Mouse (Mus musculus) CH12.LX (cell line): ENCODE data around the gene Rtca. TPM values are rescaled to one million over a fixed set of nuclear protein-coding genes. Genes with fewer than 3 reads are reported as not detected.

Experiments
- DNase-seq: peaks from one replicate; pipeline ENCODE4 v3.0.0-alpha.2; 2013; ENCODE audit errors: extremely low read depth
- H3K27ac ChIP-seq: 2 replicates; pipeline ENCODE4 v1.5.1; 2012; ENCODE audit warnings: low read depth, mild to moderate bottlenecking, control low read depth, moderate library complexity; ENCODE audit not compliant: insufficient read depth
- H3K27me3 ChIP-seq: replicated peaks from 2 replicates; pipeline ENCODE3; 2012; ENCODE audit warnings: inconsistent platforms
- H3K36me3 ChIP-seq, 2 experiments: replicated peaks in 1 of 2; 2 replicates each; pipeline versions ENCODE3 to v1.6.1; 2012; ENCODE audit warnings: inconsistent platforms in 1 of 2, low read length in 1 of 2, mild to moderate bottlenecking in 1 of 2, mixed read lengths in 1 of 2, moderate library complexity in 1 of 2; ENCODE audit not compliant: control insufficient read depth in 1 of 2, insufficient read depth in 1 of 2
- H3K4me1 ChIP-seq, 2 experiments: 2 replicates each; pipeline ENCODE4 v1.6.1; 2012; ENCODE audit warnings: inconsistent platforms in 1 of 2, moderate library complexity in 1 of 2; ENCODE audit not compliant: insufficient read depth in 2 of 2, control insufficient read depth in 1 of 2
- H3K4me2 ChIP-seq: 2 replicates; pipeline ENCODE4 v1.6.1; 2012; ENCODE audit warnings: low read depth, mild to moderate bottlenecking, control low read depth; ENCODE audit not compliant: poor library complexity, insufficient read depth, severe bottlenecking
- H3K4me3 ChIP-seq, 3 experiments: fragments of 150-350 bp in 1 of 3; sonication (generic) in 1 of 3; replicated peaks in 1 of 3; 2 replicates each; pipeline versions ENCODE3 to v1.5.1; 2011 to 2012; ENCODE audit warnings: low read depth in 2 of 3, low read length in 2 of 3, mild to moderate bottlenecking in 2 of 3, moderate library complexity in 2 of 3, control low read depth in 1 of 3, improper control_type of control experiment in 1 of 3, inconsistent platforms in 1 of 3, mixed read lengths in 1 of 3; ENCODE audit not compliant: poor library complexity in 1 of 3
- H3K79me2 ChIP-seq: replicated peaks from 2 replicates; pipeline ENCODE4 v1.6.1; 2012; ENCODE audit warnings: mild to moderate bottlenecking, moderate library complexity; ENCODE audit not compliant: control insufficient read depth, poor library complexity, insufficient read depth, severe bottlenecking; ENCODE audit errors: extremely low read depth
- H3K9ac ChIP-seq: 2 replicates; pipeline ENCODE4 v1.6.1; 2012; ENCODE audit warnings: low read depth, mild to moderate bottlenecking, control low read depth, moderate library complexity; ENCODE audit not compliant: insufficient read depth
- H3K9me3 ChIP-seq: replicated peaks from 2 replicates; pipeline ENCODE3; 2012; ENCODE audit warnings: low read length, inconsistent platforms, mixed read lengths
- E2F4 ChIP-seq: IDR thresholded peaks from 2 replicates; pipeline ENCODE4 v1.6.1; 2011; ENCODE audit warnings: low read depth, low read length, improper control_type of control experiment; ENCODE audit not compliant: insufficient replicate concordance
- IRF4 ChIP-seq: IDR thresholded peaks from 2 replicates; pipeline ENCODE4 v1.6.1; 2014; ENCODE audit warnings: low read depth, mild to moderate bottlenecking, inconsistent platforms, low read length, improper control_type of control experiment
- KAT2A ChIP-seq: IDR thresholded peaks from 2 replicates; pipeline ENCODE4 v1.6.1; 2012; ENCODE audit warnings: low read length, improper control_type of control experiment, inconsistent platforms; ENCODE audit not compliant: insufficient replicate concordance
- MAFK ChIP-seq: IDR thresholded peaks from 2 replicates; pipeline ENCODE4 v1.6.1; 2011; ENCODE audit warnings: low read length, improper control_type of control experiment; ENCODE audit not compliant: insufficient replicate concordance
- MAZ ChIP-seq: IDR thresholded peaks from 2 replicates; pipeline ENCODE4 v1.6.1; 2012; ENCODE audit warnings: low read depth, mild to moderate bottlenecking, inconsistent platforms, low read length, improper control_type of control experiment, moderate library complexity
- MXI1 ChIP-seq: IDR thresholded peaks from 2 replicates; pipeline ENCODE4 v1.6.1; 2011; ENCODE audit warnings: mild to moderate bottlenecking, low read depth, low read length, improper control_type of control experiment
- MYC ChIP-seq: IDR thresholded peaks from 2 replicates; pipeline ENCODE4 v1.6.1; 2011; ENCODE audit warnings: low read depth, mild to moderate bottlenecking, improper control_type of control experiment, low read length
- NELFE ChIP-seq: IDR thresholded peaks from 2 replicates; pipeline ENCODE4 v1.6.1; 2011; ENCODE audit warnings: low read depth, low read length, improper control_type of control experiment
- NRF1 ChIP-seq: IDR thresholded peaks from 2 replicates; pipeline ENCODE4 v1.6.1; 2014; ENCODE audit warnings: low read depth, mild to moderate bottlenecking, inconsistent platforms, low read length, improper control_type of control experiment, moderate library complexity
- POLR2A ChIP-seq: IDR thresholded peaks from 2 replicates; pipeline ENCODE4 v1.6.1; 2011; ENCODE audit warnings: low read depth, mild to moderate bottlenecking, improper control_type of control experiment, low read length
- RCOR1 ChIP-seq: conservative IDR thresholded peaks from 2 replicates; pipeline ENCODE4 v1.6.1; 2012; ENCODE audit warnings: low read depth, mild to moderate bottlenecking, inconsistent platforms, low read length, improper control_type of control experiment
- SMC3 ChIP-seq: IDR thresholded peaks from 2 replicates; pipeline ENCODE4 v1.6.1; 2011; ENCODE audit warnings: low read depth, low read length, improper control_type of control experiment
- USF1 ChIP-seq: IDR thresholded peaks from 2 replicates; pipeline ENCODE4 v1.6.1; 2014; ENCODE audit warnings: low read depth, mild to moderate bottlenecking, inconsistent platforms, low read length, improper control_type of control experiment
- USF2 ChIP-seq: conservative IDR thresholded peaks from 2 replicates; pipeline ENCODE4 v1.6.1; 2011; ENCODE audit warnings: low read depth, low read length, improper control_type of control experiment
- ZC3H11A ChIP-seq: IDR thresholded peaks from 2 replicates; pipeline ENCODE4 v1.6.1; 2012; ENCODE audit warnings: low read depth, mild to moderate bottlenecking, inconsistent platforms, low read length, improper control_type of control experiment
- dilution Hi-C: fragments of 300-500 bp; cut with MboI; formaldehyde crosslinking; loops from 2 replicates; pipeline ENCODE4 v1.14.3; 2020; ENCODE audit warnings: low sequenced_read_pairs; ENCODE audit not compliant: extremely low pct_unique_long_range_greater_than_20kb, extremely low pct_ligation_motif_present
- in situ Hi-C: fragments of 300-500 bp; cut with MboI; formaldehyde crosslinking; loops from 3 replicates; pipeline ENCODE4 v1.14.3; 2019; ENCODE audit warnings: low sequenced_read_pairs, low pct_ligation_motif_present, low pct_unique_long_range_greater_than_20kb, mixed read lengths
- polyA plus RNA-seq: library from polyadenylated mRNA; unstranded; fragments of >175 nt; gene quantifications from 2 replicates; pipeline ENCODE4 v1.2.1, GENCODE M21; 2012; ENCODE audit warnings: low read depth; ENCODE audit not compliant: insufficient read length
- total RNA-seq, 2 experiments: library from RNA; depleted of rRNA; stranded (reverse); fragments of 300-350 nt in 1 of 2; fragments of >200 nt in 1 of 2; gene quantifications; 2 replicates each; pipeline ENCODE4 v1.2.3; 2012 to 2014

The Rtca gene
- total and polyA plus RNA-seq, 3 experiments = 57.8 to 80.1 (median 75.5) TPM

GRCm38 (mm10) chr3:116537200-116537573 lies 29.2 kb upstream of the Rtca start:
- DNase-seq = no peak
- H3K4me1 ChIP-seq = peaks cover 0 to 10% of the 10 kb centered on the region in 2 experiments; a peak in 2 of 4 replicates
- in situ Hi-C loops (no loop called here), dilution Hi-C loops (no loop called here)
- H3K4me2 ChIP-seq = no peak overlapping the region
- H3K4me3 ChIP-seq = no peak overlapping the region
- H3K27me3 ChIP-seq = no peaks in the 10 kb centered on the region
- no peaks in the 10 kb centered on the region for H3K9me3 ChIP-seq
- no peak overlapping the region for H3K9ac ChIP-seq
- no peak overlapping the region for H3K27ac ChIP-seq
- TF ChIP-seq MAFK (no peak), E2F4 (no peak), RCOR1 (no peak), IRF4 (no peak), MYC (no peak), USF1 (no peak), NELFE (no peak), POLR2A (no peak), MAZ (no peak), MXI1 (no peak)
- H3K79me2 ChIP-seq = no peaks in the 10 kb centered on the region
- peaks cover 64 to 86% of the 10 kb centered on the region in 2 experiments for H3K36me3 ChIP-seq

DNA sequence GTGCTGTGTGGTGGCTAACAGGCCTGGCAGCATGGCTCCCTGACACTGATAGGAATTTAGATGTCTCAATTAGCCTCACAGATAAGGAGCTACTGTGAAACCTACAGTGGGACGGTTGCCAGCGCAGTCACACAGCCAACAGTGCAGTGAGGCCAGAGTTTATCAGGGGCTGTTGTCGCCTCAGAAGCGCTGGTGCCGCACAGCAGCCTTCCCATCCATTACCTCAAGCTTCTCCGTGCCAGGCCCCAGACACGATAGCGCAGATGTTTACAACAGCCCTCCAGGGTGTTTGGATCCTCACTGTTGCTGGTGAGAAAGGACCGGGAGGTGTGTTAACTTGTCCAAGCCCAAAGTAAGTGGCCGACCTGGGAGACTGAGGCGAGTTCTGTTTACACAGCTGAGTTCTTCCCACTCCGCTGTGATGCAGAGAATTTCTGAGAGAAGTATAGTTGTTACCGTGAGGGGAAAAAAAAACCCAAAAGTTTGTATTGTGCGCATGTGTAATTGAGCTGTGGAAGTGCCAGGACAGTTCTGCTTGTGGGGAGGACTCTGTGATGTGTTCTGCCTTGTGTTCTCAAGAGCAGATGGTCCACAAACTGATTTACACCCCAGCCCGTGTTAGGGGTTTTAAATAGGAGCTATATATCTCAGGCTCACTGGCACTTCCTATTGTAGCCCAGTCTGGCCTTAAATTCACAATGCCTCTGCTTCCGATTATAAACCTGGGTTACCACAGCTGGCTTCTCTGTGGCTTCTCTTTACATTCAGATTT lies 28.6 kb upstream of the Rtca start:
- H3K4me3 ChIP-seq = no peak overlapping the region
- no peak for DNase-seq
- TF ChIP-seq ZC3H11A (no peak), KAT2A (no peak)
- dilution Hi-C loops (no loop called here), in situ Hi-C loops (no loop called here)
- H3K9me3 ChIP-seq = no peaks in the 10 kb centered on the region
- no peaks in the 10 kb centered on the region for H3K27me3 ChIP-seq
- peaks cover 60 to 85% of the 10 kb centered on the region in 2 experiments for H3K36me3 ChIP-seq
- H3K4me2 ChIP-seq = no peak overlapping the region
- H3K27ac ChIP-seq = no peak overlapping the region
- no peaks in the 10 kb centered on the region for H3K79me2 ChIP-seq
- no peak overlapping the region for H3K9ac ChIP-seq
- peaks cover 0 to 4% of the 10 kb centered on the region in 2 experiments; a peak in 1 of 4 replicates for H3K4me1 ChIP-seq

DNA sequence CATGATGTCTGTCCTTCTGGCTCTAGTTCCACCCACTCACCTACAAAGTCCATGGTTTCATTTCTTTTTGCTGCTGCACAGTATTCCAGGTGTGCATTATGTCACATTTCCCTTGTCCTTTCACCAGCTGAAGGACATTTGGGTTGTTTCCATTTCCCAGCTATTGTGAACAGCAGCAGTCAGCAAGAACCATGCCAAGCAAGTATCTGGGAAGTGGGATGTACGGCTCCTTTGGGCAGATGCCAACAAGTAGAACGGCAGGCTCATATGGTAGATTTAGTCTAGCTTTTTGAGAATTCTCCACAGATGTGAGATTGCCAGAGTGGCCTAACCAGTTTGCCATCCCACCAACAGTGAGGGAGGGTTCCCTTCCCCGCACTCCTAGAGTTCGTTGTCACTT lies 22.8 kb upstream of the Rtca start:
- in situ Hi-C loops = no loop called here
- TF ChIP-seq NRF1 = no peak
- no peak for TF ChIP-seq RCOR1
- TF ChIP-seq SMC3 = no peak
- no peak for TF ChIP-seq MXI1
- TF ChIP-seq USF2 = no peak
- TF ChIP-seq, all 38 proteins: peak for 0
- H3K9me3 ChIP-seq = no peaks in the 10 kb centered on the region
- no peak overlapping the region for H3K4me2 ChIP-seq
- dilution Hi-C loops = no loop called here
- no peak overlapping the region for H3K4me3 ChIP-seq
- H3K27ac ChIP-seq = no peak overlapping the region
- H3K4me1 ChIP-seq = no peaks in the 10 kb centered on the region
- H3K9ac ChIP-seq = no peak overlapping the region
- no peaks in the 10 kb centered on the region for H3K27me3 ChIP-seq
- DNase-seq = no peak
- peaks cover 28 to 58% of the 10 kb centered on the region in 2 experiments for H3K36me3 ChIP-seq
- H3K79me2 ChIP-seq = no peaks in the 10 kb centered on the region
